ENCODE assay signal across 8 mouse cellular contexts in genomic region chr11:50439857-50440256, GRCm38 (mm10). TPM values are rescaled to one million over a fixed set of nuclear protein-coding genes. Genes with fewer than 3 reads are reported as not detected.
DNase-seq lines count a peak whose midpoint lies in the region; ATAC-seq and TF ChIP-seq lines count a peak whose summit lies in the region.

No protein-coding gene starts in this region.

- 64% methylated on average over 8 of the region's 8 CpGs for WGBS in hindbrain, embryonic 14.5 days

- no peaks in the 10 kb centered on the region for H3K27me3 ChIP-seq in hindbrain, embryonic 14.5 days (ENCODE audit: control insufficient read depth, insufficient read depth, low read length)

- H3K27ac ChIP-seq in gastrocnemius, adult 2 months: peak overlapping the region; percentile 46; the same call in 1 of the 2 replicates
- H3K27ac ChIP-seq in hindbrain, embryonic 14.5 days: no peak overlapping the region

- H3K36me3 ChIP-seq in hindbrain, embryonic 14.5 days (replicated peaks; ENCODE audit: control insufficient read depth, insufficient read depth): no peaks in the 10 kb centered on the region

- peak; percentile 55 for TF ChIP-seq CTCF in gastrocnemius, adult 2 months (IDR thresholded peaks at IDR 0.05)

- no peaks in the 10 kb centered on the region for H3K9me3 ChIP-seq in hindbrain, embryonic 14.5 days (ENCODE audit: control insufficient read depth, low read length)

- H3K4me3 ChIP-seq in gastrocnemius, adult 2 months: no peak overlapping the region
- H3K4me3 ChIP-seq in hindbrain, embryonic 14.5 days (replicated peaks; ENCODE audit: low read length): no peak overlapping the region

- peak; percentile 34 for DNase-seq in gastrocnemius, adult 2 months
- DNase-seq in gastrocnemius, adult 18-20 months (ENCODE audit: low spot score): no peak
- DNase-seq in lung, postnatal 10 days: peak; percentile 32
- no peak for DNase-seq in lung, postnatal 25 days (ENCODE audit: low spot score)
- peak; percentile 78 for DNase-seq in R1 (ENCODE audit: low read depth, low spot score)
- peak; percentile 33 for DNase-seq in naive thymus-derived CD4-positive, alpha-beta T cell, adult 2 months (ENCODE audit: low read depth)
- no peak for DNase-seq in layer of hippocampus, postnatal 14 days (ENCODE audit: low spot score in 2 of 2)
- DNase-seq in hindbrain, embryonic 14.5 days (ENCODE audit: low spot score): no peak

- intact Hi-C loops in gastrocnemius, adult 2 months (cut with DNase I): loop anchor here (5.0 kb wide), 2 partner anchors 97 to 162 kb away; partner anchors contain the start of gene Adamts2

- ATAC-seq in hindbrain, embryonic 14.5 days (ENCODE audit: low FRiP score): no peak

- H3K9ac ChIP-seq in hindbrain, embryonic 14.5 days: no peak overlapping the region

- no peak overlapping the region for H3K4me2 ChIP-seq in hindbrain, embryonic 14.5 days (replicated peaks)

- no peaks in the 10 kb centered on the region for H3K4me1 ChIP-seq in hindbrain, embryonic 14.5 days (replicated peaks; ENCODE audit: control insufficient read depth, insufficient read depth, low read length)

RNA-seq across cellular contexts. Expression of gene Rufy1, which starts 8.9 kb away (rescaled TPM):
- 10 to 100 TPM; 24.3 to 27.0 TPM for total RNA-seq in gastrocnemius, adult 2 months (2021)
- total RNA-seq in gastrocnemius, adult 18-20 months (2021): 10 to 100 TPM; 23.6 to 25.9 TPM
- total RNA-seq in layer of hippocampus, postnatal 14 days (2021): 10 to 100 TPM; 22.8 to 24.4 TPM
- 27.0 and 27.7 TPM in 2 replicates for polyA plus RNA-seq in hindbrain, embryonic 14.5 days (2014; fragmentation: Nextera tagmentation; extraction: Ambion mirVana)

Comparison
In these comparisons a context has a peak if more than half of its experiments do, and no peak if none do; other contexts are left out.
1. DNase-seq: peak in gastrocnemius, adult 2 months (single experiment), lung, postnatal 10 days (single experiment), R1 (single experiment) and naive thymus-derived CD4-positive, alpha-beta T cell, adult 2 months (single experiment); none in gastrocnemius, adult 18-20 months (single experiment), lung, postnatal 25 days (single experiment), layer of hippocampus, postnatal 14 days (0 of 2) and hindbrain, embryonic 14.5 days (single experiment).